Mouse (Mus musculus): Measurements from ENCODE around the gene Tmcc3. TPM values are rescaled to one million over a fixed set of nuclear protein-coding genes. Genes with fewer than 3 reads are reported as not detected.

Gene Tmcc3
- total RNA-seq, 1 experiment from 2014 or later: 0.15 TPM

GRCm38 (mm10) chr10:94543956-94544355, 232.2 kb downstream of the Tmcc3 start:
- no peak for ATAC-seq (replicated peaks in 1 of 2; ENCODE audit: insufficient read depth in 1 of 2, low FRiP score in 2 of 2, low TSS enrichment in 1 of 2, low read depth in 1 of 2, poor library complexity in 2 of 2, severe bottlenecking in 2 of 2)

- no peak for ATAC-seq (replicated peaks in 1 of 2; ENCODE audit: insufficient read depth in 1 of 2, low FRiP score in 2 of 2, low TSS enrichment in 1 of 2, low read depth in 1 of 2, poor library complexity in 2 of 2, severe bottlenecking in 2 of 2)
These were observed 233.1 kb downstream of the Tmcc3 start for GRCm38 (mm10) chr10:94544803-94545202.

- ATAC-seq (replicated peaks in 1 of 2; ENCODE audit: insufficient read depth in 1 of 2, low FRiP score in 2 of 2, low TSS enrichment in 1 of 2, low read depth in 1 of 2, poor library complexity in 2 of 2, severe bottlenecking in 2 of 2): peak; percentile 85 to 89
These were observed 233.7 kb downstream of the Tmcc3 start for GRCm38 (mm10) chr10:94545259-94546019.

GRCm38 (mm10) chr10:94546617-94547016, 234.9 kb downstream of the Tmcc3 start:
- ATAC-seq (replicated peaks in 1 of 2; ENCODE audit: insufficient read depth in 1 of 2, low FRiP score in 2 of 2, low TSS enrichment in 1 of 2, low read depth in 1 of 2, poor library complexity in 2 of 2, severe bottlenecking in 2 of 2): no peak

- no peak for ATAC-seq (replicated peaks in 1 of 2; ENCODE audit: insufficient read depth in 1 of 2, low FRiP score in 2 of 2, low TSS enrichment in 1 of 2, low read depth in 1 of 2, poor library complexity in 2 of 2, severe bottlenecking in 2 of 2)
These were observed 237.9 kb downstream of the Tmcc3 start for GRCm38 (mm10) chr10:94549511-94550232.

GRCm38 (mm10) chr10:94550649-94551048, 238.9 kb downstream of the Tmcc3 start:
- ATAC-seq (replicated peaks in 1 of 2; ENCODE audit: insufficient read depth in 1 of 2, low FRiP score in 2 of 2, low TSS enrichment in 1 of 2, low read depth in 1 of 2, poor library complexity in 2 of 2, severe bottlenecking in 2 of 2): no peak

GRCm38 (mm10) chr10:94551065-94551464, 239.3 kb downstream of the Tmcc3 start:
- no peak for ATAC-seq (replicated peaks in 1 of 2; ENCODE audit: insufficient read depth in 1 of 2, low FRiP score in 2 of 2, low TSS enrichment in 1 of 2, low read depth in 1 of 2, poor library complexity in 2 of 2, severe bottlenecking in 2 of 2)

GRCm38 (mm10) chr10:94551511-94551910, 239.8 kb downstream of the Tmcc3 start:
- no peak for ATAC-seq (replicated peaks in 1 of 2; ENCODE audit: insufficient read depth in 1 of 2, low FRiP score in 2 of 2, low TSS enrichment in 1 of 2, low read depth in 1 of 2, poor library complexity in 2 of 2, severe bottlenecking in 2 of 2)

GRCm38 (mm10) chr10:94551924-94552523, 240.3 kb downstream of the Tmcc3 start:
- peak; percentile 75 to 80 for ATAC-seq (replicated peaks in 1 of 2; ENCODE audit: insufficient read depth in 1 of 2, low FRiP score in 2 of 2, low TSS enrichment in 1 of 2, low read depth in 1 of 2, poor library complexity in 2 of 2, severe bottlenecking in 2 of 2)

- no peak for ATAC-seq (replicated peaks in 1 of 2; ENCODE audit: insufficient read depth in 1 of 2, low FRiP score in 2 of 2, low TSS enrichment in 1 of 2, low read depth in 1 of 2, poor library complexity in 2 of 2, severe bottlenecking in 2 of 2)
These were observed 243.6 kb downstream of the Tmcc3 start for GRCm38 (mm10) chr10:94555394-94555793.

- ATAC-seq (replicated peaks in 1 of 2; ENCODE audit: insufficient read depth in 1 of 2, low FRiP score in 2 of 2, low TSS enrichment in 1 of 2, low read depth in 1 of 2, poor library complexity in 2 of 2, severe bottlenecking in 2 of 2): no peak
These were observed 245.8 kb downstream of the Tmcc3 start for GRCm38 (mm10) chr10:94557428-94558149.

GRCm38 (mm10) chr10:94558826-94559225, 247.1 kb downstream of the Tmcc3 start:
- no peak for ATAC-seq (replicated peaks in 1 of 2; ENCODE audit: insufficient read depth in 1 of 2, low FRiP score in 2 of 2, low TSS enrichment in 1 of 2, low read depth in 1 of 2, poor library complexity in 2 of 2, severe bottlenecking in 2 of 2)

GRCm38 (mm10) chr10:94561351-94561750, 249.6 kb downstream of the Tmcc3 start:
- ATAC-seq (replicated peaks in 1 of 2; ENCODE audit: insufficient read depth in 1 of 2, low FRiP score in 2 of 2, low TSS enrichment in 1 of 2, low read depth in 1 of 2, poor library complexity in 2 of 2, severe bottlenecking in 2 of 2): no peak

GRCm38 (mm10) chr10:94562188-94562587, 250.4 kb downstream of the Tmcc3 start:
- no peak for ATAC-seq (replicated peaks in 1 of 2; ENCODE audit: insufficient read depth in 1 of 2, low FRiP score in 2 of 2, low TSS enrichment in 1 of 2, low read depth in 1 of 2, poor library complexity in 2 of 2, severe bottlenecking in 2 of 2)

- ATAC-seq (replicated peaks in 1 of 2; ENCODE audit: insufficient read depth in 1 of 2, low FRiP score in 2 of 2, low TSS enrichment in 1 of 2, low read depth in 1 of 2, poor library complexity in 2 of 2, severe bottlenecking in 2 of 2): no peak
These were observed 251.2 kb downstream of the Tmcc3 start for GRCm38 (mm10) chr10:94562991-94563390.

- ATAC-seq (replicated peaks in 1 of 2; ENCODE audit: insufficient read depth in 1 of 2, low FRiP score in 2 of 2, low TSS enrichment in 1 of 2, low read depth in 1 of 2, poor library complexity in 2 of 2, severe bottlenecking in 2 of 2): peak in 1 of 2 experiments; percentile 21; a peak in 1 of 4 replicates
These were observed 253.9 kb downstream of the Tmcc3 start for GRCm38 (mm10) chr10:94565410-94566221.
